Mouse (Mus musculus) lung, postnatal 0 days (tissue): ENCODE measurements around the gene Adck1.

ENCODE experiments used
- CTCF ChIP-seq: IDR thresholded peaks from 2 replicates; pipeline ENCODE4 v1.5.1; 2016; ENCODE audit warnings: antibody characterized with exemption, mild to moderate bottlenecking
- EP300 ChIP-seq: IDR thresholded peaks from 2 replicates; pipeline ENCODE4 v1.6.1; 2016; ENCODE audit warnings: antibody characterized with exemption, mild to moderate bottlenecking, control low read depth

DNA sequence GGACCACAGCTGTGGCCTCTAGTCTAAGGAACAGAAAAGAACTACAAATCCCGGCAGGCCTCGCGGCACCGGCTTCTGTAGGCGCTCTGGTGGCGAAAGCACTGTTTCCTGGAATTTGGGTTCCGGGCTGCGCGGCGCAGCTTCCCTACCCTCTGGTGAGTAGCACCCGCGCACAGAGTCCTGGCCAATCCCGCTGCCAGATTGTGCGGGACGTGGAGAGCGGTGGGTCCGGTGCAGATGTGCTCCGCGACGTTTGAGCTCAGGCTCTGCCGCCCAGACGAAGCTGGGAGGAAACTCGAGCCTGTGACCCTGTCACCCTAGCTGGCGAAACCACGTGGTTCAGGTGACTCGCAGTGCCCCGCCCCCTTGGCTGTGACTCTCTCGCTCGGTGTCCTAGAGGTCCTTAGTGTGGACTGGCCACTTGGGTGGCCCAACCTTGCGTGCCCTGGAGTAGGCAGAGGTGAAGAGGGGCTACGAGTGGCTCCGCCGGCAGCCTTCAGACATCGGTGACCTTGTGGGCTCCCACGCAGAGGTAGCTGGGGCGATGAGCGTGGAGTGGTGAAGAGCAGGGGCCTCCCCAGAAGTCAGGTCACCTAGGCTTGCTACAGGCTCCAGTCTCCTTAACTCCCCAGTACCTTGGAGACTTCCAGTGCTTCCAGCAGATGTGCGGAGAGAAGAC is at the start of gene Adck1:
- TF ChIP-seq CTCF (no peak), EP300 (no peak)
